Mouse (Mus musculus) heart, embryonic 14.5 days (tissue): ENCODE measurements at regions not wholly inside any gene's neighbourhood (a gene's known extent, or its start where the extent isn't known, plus 50 kb on each side); places are given as distances from the start of the nearest gene placed in this dataset.

Experiments
- ATAC-seq: fragments of 200-750 bp; cut with Nextera tagmentation; 2 replicates; pipeline ENCODE4 v1.8.0; 2017; ENCODE audit warnings: low read depth, moderate TSS enrichment; ENCODE audit not compliant: insufficient number of reproducible peaks, insufficient read depth, low FRiP score
- H3K27ac ChIP-seq, 2 experiments: fragments of 200-500 bp in 1 of 2; fragments of 300-500 bp in 1 of 2; sonication (generic) in 1 of 2; replicated peaks in 1 of 2; 2 replicates each; pipeline ENCODE4 v1.5.1; 2012 to 2014; ENCODE audit warnings: low read depth in 2 of 2, low read length in 2 of 2, control low read depth in 1 of 2, mild to moderate bottlenecking in 1 of 2, mixed read lengths in 1 of 2; ENCODE audit not compliant: control insufficient read depth in 1 of 2, insufficient read depth in 1 of 2
- H3K27me3 ChIP-seq: fragments of 300-500 bp; sonication (generic); 2 replicates; pipeline ENCODE4 v1.6.1; 2014; ENCODE audit warnings: mild to moderate bottlenecking, low read length, control low read depth; ENCODE audit not compliant: control insufficient read depth, insufficient read depth
- H3K36me3 ChIP-seq: fragments of 300-500 bp; sonication (generic); 2 replicates; pipeline ENCODE4 v1.6.1; 2014; ENCODE audit warnings: mild to moderate bottlenecking, control low read depth, low read length, mixed read lengths; ENCODE audit not compliant: control insufficient read depth, insufficient read depth
- H3K4me1 ChIP-seq, 2 experiments: fragments of 200-500 bp in 1 of 2; fragments of 300-500 bp in 1 of 2; sonication (generic) in 1 of 2; 2 replicates each; pipeline ENCODE4 v1.6.1; 2012 to 2014; ENCODE audit warnings: low read length in 2 of 2, control low read depth in 1 of 2, mixed read lengths in 1 of 2; ENCODE audit not compliant: control insufficient read depth in 2 of 2, insufficient read depth in 2 of 2
- H3K4me2 ChIP-seq: fragments of 300-500 bp; sonication (generic); 2 replicates; pipeline ENCODE4 v1.6.1; 2014; ENCODE audit warnings: mild to moderate bottlenecking, low read length
- H3K4me3 ChIP-seq, 2 experiments: fragments of 200-500 bp in 1 of 2; fragments of 300-500 bp in 1 of 2; sonication (generic) in 1 of 2; 2 replicates each; pipeline ENCODE4 v1.5.1; 2012 to 2014; ENCODE audit warnings: low read length in 2 of 2, mild to moderate bottlenecking in 2 of 2, control low read depth in 1 of 2, low read depth in 1 of 2, moderate library complexity in 1 of 2; ENCODE audit not compliant: control insufficient read depth in 1 of 2, insufficient read depth in 1 of 2
- H3K9ac ChIP-seq: fragments of 300-500 bp; sonication (generic); 2 replicates; pipeline ENCODE4 v1.6.1; 2014; ENCODE audit warnings: mild to moderate bottlenecking, low read length
- H3K9me3 ChIP-seq: fragments of 300-500 bp; sonication (generic); 2 replicates; pipeline ENCODE4 v1.6.1; 2016; ENCODE audit warnings: low read length, control low read depth; ENCODE audit not compliant: control insufficient read depth
- WGBS: fragments of 180-500 bp; shearing (Covaris S2); extraction: QIAGEN DNeasy Blood & Tissue Kit; methylation state at CpG from one replicate; pipeline ENCODE4 v1.1.7; 2014; 5-methylcytosine and 5-hydroxymethylcytosine counted together

DNA sequence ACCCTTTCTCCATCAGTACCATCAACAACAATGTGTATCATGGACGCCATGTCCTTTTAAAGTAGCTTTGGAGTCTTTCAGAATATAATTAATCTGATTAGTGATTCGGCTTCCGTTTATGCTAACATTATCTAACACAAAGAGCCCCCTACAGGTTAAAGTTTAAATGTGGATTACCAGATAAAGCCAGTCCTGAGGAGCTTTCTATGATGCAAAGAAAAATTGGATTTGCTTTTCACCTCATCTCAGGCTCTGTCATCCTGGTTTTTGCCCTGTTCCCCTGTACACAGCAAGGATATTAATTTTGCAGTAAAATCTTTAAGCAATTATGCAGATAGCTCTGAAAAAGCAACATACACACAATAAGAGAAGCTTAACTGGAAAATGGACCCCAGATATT, 412.7 kb upstream of the Tbc1d2b start:
- H3K36me3 ChIP-seq = no peaks in the 10 kb centered on the region
- H3K4me1 ChIP-seq = no peaks in the 10 kb centered on the region
- WGBS = 41% methylated on average over 3 of the region's 3 CpGs
- H3K27me3 ChIP-seq = no peaks in the 10 kb centered on the region
- no peak overlapping the region for H3K27ac ChIP-seq
- H3K9ac ChIP-seq = no peak overlapping the region
- no peak overlapping the region for H3K4me2 ChIP-seq
- no peak overlapping the region for H3K4me3 ChIP-seq
- no peak for ATAC-seq
- no peaks in the 10 kb centered on the region for H3K9me3 ChIP-seq

DNA sequence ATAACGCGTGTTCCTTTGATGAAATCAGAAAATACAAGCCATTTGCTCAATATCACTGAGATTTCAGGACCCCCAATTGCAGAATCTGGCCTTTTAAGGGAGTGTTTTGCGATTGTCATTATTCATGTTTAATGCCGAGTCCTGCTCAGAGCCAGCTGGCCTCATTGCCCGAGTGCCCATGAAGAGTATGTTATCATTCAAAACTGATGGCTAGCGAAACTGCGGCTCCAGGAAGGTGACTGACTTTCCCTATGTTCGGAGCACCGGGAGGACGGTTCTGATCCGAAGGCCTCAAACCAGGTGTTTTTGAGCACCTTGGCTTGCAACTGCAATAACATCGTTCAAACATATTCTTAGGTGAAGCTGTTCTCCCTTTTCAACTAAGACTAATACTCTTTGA, 419.5 kb upstream of the Tbc1d2b start:
- ATAC-seq = no peak
- Histone ChIP-seq H3K27me3 (no peaks in the 10 kb centered on the region), H3K9me3 (no peaks in the 10 kb centered on the region), H3K4me1 (no peaks in the 10 kb centered on the region), H3K4me2 (no peak overlapping the region), H3K27ac (no peak overlapping the region), H3K36me3 (no peaks in the 10 kb centered on the region), H3K4me3 (no peak overlapping the region), H3K9ac (no peak overlapping the region)
- WGBS = 85% methylated on average over 12 of the region's 12 CpGs

DNA sequence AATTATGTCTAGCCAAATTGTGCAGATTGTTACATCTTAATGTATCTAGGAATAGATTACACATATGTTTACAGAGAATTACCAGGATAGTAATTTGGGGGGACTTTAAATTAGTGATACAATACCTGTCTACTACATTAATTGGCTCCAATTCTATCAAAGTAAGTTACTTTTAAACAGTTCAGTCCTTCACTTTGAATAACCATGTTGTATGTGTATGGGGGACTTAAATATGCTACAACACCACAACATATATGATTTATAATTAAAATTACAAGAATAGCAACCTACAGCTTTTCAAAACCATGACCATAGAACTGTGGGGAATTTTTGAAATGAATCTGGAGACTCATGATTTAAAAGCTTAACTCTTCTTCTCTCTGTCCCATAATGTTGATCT, 420.5 kb upstream of the Tbc1d2b start:
- Histone ChIP-seq H3K27ac (no peak overlapping the region), H3K36me3 (no peaks in the 10 kb centered on the region), H3K9me3 (no peaks in the 10 kb centered on the region), H3K9ac (no peak overlapping the region), H3K4me1 (no peaks in the 10 kb centered on the region), H3K4me3 (no peak overlapping the region), H3K27me3 (no peaks in the 10 kb centered on the region), H3K4me2 (no peak overlapping the region)
- no peak for ATAC-seq

DNA sequence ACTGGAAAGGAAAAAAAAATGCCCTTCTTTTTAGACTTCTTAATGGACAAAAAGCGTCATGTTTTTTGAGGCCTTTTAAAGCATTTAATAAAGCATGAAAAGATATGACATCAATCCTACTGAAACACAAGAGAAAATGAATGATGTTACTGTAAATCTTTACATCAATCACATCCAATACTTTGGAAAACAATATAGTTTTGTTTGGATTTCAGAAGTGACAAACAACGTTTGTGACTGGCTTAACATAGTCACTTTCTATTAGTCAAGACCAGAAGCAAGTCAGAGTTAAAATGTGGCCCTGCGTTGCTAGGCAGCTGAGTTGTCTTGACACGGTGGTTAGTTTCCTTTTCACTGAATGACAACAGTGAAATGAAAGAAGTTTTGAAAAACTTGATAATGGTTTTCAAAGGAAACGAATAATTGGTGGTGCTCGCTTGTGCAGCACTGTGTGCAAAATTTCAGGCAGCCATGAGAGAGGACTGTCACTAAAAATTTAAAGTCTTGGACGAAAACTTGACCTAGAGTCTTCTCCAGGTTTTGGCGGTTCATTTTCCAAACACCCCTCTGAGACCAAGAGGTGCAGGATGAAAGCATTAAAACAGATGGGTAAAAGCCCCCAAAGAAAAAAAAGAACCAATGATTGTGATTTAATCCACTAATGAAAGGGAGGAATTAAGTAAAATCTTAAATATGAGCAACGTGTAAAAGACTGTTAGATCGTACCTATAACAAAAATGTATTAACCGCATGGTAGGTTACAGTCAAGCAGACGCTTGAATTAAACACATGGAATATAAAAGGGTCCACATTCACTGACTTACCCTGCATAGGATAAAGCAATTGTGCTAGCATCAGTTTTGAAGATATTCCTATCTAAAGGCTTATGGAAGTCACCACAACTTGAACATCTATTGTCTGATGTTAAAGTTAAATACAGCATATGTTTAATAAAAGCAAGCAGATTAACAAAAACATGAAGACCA, 421.4 kb upstream of the Tbc1d2b start:
- Histone ChIP-seq H3K4me1 (no peaks in the 10 kb centered on the region), H3K9me3 (no peaks in the 10 kb centered on the region), H3K4me2 (no peak overlapping the region), H3K9ac (no peak overlapping the region), H3K4me3 (no peak overlapping the region), H3K27ac (no peak overlapping the region), H3K36me3 (no peaks in the 10 kb centered on the region), H3K27me3 (no peaks in the 10 kb centered on the region)
- no peak for ATAC-seq
- 75% methylated on average over 12 of the region's 12 CpGs for WGBS

DNA sequence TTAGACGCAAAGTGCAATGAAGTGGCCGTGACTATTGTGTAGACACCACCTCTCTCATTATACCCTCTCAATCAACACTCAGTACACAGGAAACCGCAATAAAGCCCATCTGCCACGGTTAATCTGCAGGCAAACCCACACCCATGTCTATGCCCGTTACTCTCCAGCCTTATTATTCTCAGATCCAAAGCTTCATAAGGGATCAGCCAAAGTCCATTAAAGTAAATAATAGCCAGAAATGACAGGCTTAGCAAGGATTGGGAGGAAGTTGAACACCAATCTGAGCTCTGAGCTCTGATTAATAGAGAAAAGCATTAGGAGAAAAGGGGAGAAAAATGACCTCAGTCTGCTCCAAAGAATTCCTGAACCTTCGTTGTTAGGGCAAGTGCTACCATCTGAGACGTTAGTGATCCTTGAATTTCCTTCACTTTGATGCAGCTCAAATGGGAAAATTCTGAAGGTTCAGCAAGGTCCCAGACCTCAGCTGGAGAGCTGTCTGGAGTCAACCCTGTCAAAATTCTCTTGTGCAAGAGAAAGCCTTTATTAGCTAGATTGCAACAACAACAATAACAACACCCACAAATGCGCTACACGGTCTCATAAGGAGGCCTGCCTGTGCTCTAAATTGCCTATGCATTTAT, 422.5 kb upstream of the Tbc1d2b start:
- 71% methylated on average over 9 of the region's 9 CpGs for WGBS
- H3K9me3 ChIP-seq = no peaks in the 10 kb centered on the region

GRCm38 (mm10) chr9:90694051-90694645, 423.5 kb upstream of the Tbc1d2b start:
- Histone ChIP-seq H3K27ac (no peak overlapping the region), H3K4me1 (no peaks in the 10 kb centered on the region), H3K9ac (no peak overlapping the region), H3K36me3 (no peaks in the 10 kb centered on the region), H3K9me3 (no peaks in the 10 kb centered on the region), H3K4me2 (no peak overlapping the region), H3K4me3 (no peak overlapping the region), H3K27me3 (no peaks in the 10 kb centered on the region)
- WGBS = 66% methylated on average over 13 of the region's 13 CpGs
- no peak for ATAC-seq

More for the DNA sequence above, 422.5 kb upstream of the Tbc1d2b start:
- no peak overlapping the region for H3K9ac ChIP-seq
- H3K4me1 ChIP-seq = no peaks in the 10 kb centered on the region
- H3K4me2 ChIP-seq = no peak overlapping the region
- no peak for ATAC-seq
- H3K27ac ChIP-seq = no peak overlapping the region
- no peak overlapping the region for H3K4me3 ChIP-seq
- no peaks in the 10 kb centered on the region for H3K27me3 ChIP-seq
- H3K36me3 ChIP-seq = no peaks in the 10 kb centered on the region

- no peaks in the 10 kb centered on the region for H3K36me3 ChIP-seq
- no peak for ATAC-seq
- no peaks in the 10 kb centered on the region for H3K4me1 ChIP-seq
- no peak overlapping the region for H3K4me2 ChIP-seq
- H3K9me3 ChIP-seq = no peaks in the 10 kb centered on the region
- no peak overlapping the region for H3K9ac ChIP-seq
- H3K27ac ChIP-seq = no peak overlapping the region
- no peaks in the 10 kb centered on the region for H3K27me3 ChIP-seq
- WGBS = 65% methylated on average over 7 of the region's 7 CpGs
- H3K4me3 ChIP-seq = no peak overlapping the region
Measured at GRCm38 (mm10) chr9:90695693-90696092, 425.1 kb upstream of the Tbc1d2b start.
